10 mouse cellular contexts compared by ENCODE assay signal in the genomic region with DNA sequence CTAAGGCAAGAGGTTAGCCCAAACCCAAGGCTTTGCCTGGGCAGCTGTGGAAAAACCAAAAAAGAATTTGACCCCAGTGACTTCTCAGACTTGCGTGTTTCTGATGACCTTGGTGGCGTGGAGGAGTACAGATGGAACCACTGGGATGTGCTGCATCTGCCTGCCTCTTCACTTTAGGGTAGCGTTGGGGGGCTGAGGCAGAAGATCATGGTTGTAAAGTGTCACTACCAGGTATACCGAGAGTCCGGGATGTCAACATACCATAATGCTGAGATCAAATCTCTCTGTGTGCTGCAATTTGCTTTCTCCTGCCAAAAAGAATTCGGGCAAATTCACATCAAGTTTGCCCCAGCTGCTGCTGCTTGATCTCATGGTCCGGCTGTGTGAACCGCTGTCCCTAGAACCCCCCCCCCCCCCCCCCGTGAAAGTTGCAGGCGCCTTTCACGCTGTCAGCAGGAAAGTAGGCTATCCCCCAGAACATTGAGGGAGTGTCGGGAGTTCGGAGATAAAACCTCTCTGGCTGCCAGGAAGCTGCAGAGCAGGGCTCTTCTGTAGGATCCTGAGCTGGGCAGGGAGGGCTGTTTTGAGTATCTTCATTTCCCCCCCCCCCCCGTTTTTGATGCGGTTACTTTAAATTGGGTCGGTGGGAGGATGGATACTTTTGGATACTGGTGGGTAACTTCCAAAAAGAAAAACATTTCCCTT. TPM values are rescaled to one million over a fixed set of nuclear protein-coding genes. Genes with fewer than 3 reads are reported as not detected.
A peak's percentile ranks its signal among the peaks of the same experiment; 100 is the strongest.
DNase-seq lines count a peak whose midpoint lies in the region; ATAC-seq and TF ChIP-seq lines count a peak whose summit lies in the region.
"Had no signal": no experiment of that assay in that cellular context is flagged by ENCODE, and none has a peak within 500 bp of the region (broad histone marks: within the 10 kb centered on the region; RNA-seq: fewer than 3 reads in every experiment).

No protein-coding gene starts in this region.

- H3K9me3 ChIP-seq in kidney, postnatal 0 days (replicated peaks; ENCODE audit: low read length), result no peaks in the 10 kb centered on the region
- H3K9me3 ChIP-seq in embryonic facial prominence, embryonic 13.5 days, result no peaks in the 10 kb centered on the region
- no peaks in the 10 kb centered on the region for H3K9me3 ChIP-seq in liver, embryonic 12.5 days (replicated peaks)
- H3K9me3 ChIP-seq: forebrain, embryonic 15.5 days had no signal

- H3K27me3 ChIP-seq in kidney, postnatal 0 days (ENCODE audit: insufficient read depth, low read length), result no peaks in the 10 kb centered on the region
- peaks cover 9% of the 10 kb centered on the region for H3K27me3 ChIP-seq in embryonic facial prominence, embryonic 13.5 days
- no peaks in the 10 kb centered on the region for H3K27me3 ChIP-seq in liver, embryonic 12.5 days (replicated peaks)

- no peak overlapping the region for H3K9ac ChIP-seq in kidney, postnatal 0 days (ENCODE audit: low read depth, low read length)
- no peak overlapping the region for H3K9ac ChIP-seq in embryonic facial prominence, embryonic 13.5 days
- H3K9ac ChIP-seq in liver, embryonic 12.5 days, result no peak overlapping the region
- H3K9ac ChIP-seq: forebrain, embryonic 15.5 days had no signal

- peak overlapping the region; percentile 33 for H3K4me2 ChIP-seq in kidney, postnatal 0 days (ENCODE audit: low read length)
- peak overlapping the region; percentile 43 for H3K4me2 ChIP-seq in embryonic facial prominence, embryonic 13.5 days
- H3K4me2 ChIP-seq in liver, embryonic 12.5 days, result peak overlapping the region; percentile 86
- H3K4me2 ChIP-seq: forebrain, embryonic 15.5 days had no signal

- H3K4me1 ChIP-seq in kidney, postnatal 0 days (replicated peaks; ENCODE audit: insufficient read depth, low read length), result no peaks in the 10 kb centered on the region
- peaks cover 14% of the 10 kb centered on the region for H3K4me1 ChIP-seq in embryonic facial prominence, embryonic 13.5 days
- H3K4me1 ChIP-seq in liver, embryonic 12.5 days, result peaks cover 30% of the 10 kb centered on the region

- ATAC-seq in kidney, postnatal 0 days (replicated peaks; ENCODE audit: low FRiP score, low read depth), result no peak
- ATAC-seq in embryonic facial prominence, embryonic 13.5 days (ENCODE audit: insufficient number of reproducible peaks, insufficient read depth, low FRiP score, low TSS enrichment, low read depth), result no peak
- no peak for ATAC-seq in liver, embryonic 12.5 days
- ATAC-seq: forebrain, embryonic 15.5 days had no signal

- no peaks in the 10 kb centered on the region for H3K36me3 ChIP-seq in kidney, postnatal 0 days (ENCODE audit: insufficient read depth, low read length)
- H3K36me3 ChIP-seq in embryonic facial prominence, embryonic 13.5 days, result no peaks in the 10 kb centered on the region
- no peaks in the 10 kb centered on the region for H3K36me3 ChIP-seq in liver, embryonic 12.5 days
- H3K36me3 ChIP-seq: forebrain, embryonic 15.5 days had no signal

- H3K4me3 ChIP-seq in kidney, postnatal 0 days (replicated peaks; ENCODE audit: low read depth, low read length), result no peak overlapping the region
- H3K4me3 ChIP-seq in embryonic facial prominence, embryonic 13.5 days, result no peak overlapping the region
- peak overlapping the region; percentile 9; the same call in 1 of the 2 replicates for H3K4me3 ChIP-seq in liver, embryonic 12.5 days
- H3K4me3 ChIP-seq: forebrain, embryonic 15.5 days; layer of hippocampus, adult 2 months had no signal

- TF ChIP-seq CTCF in kidney, postnatal 0 days (IDR thresholded peaks at IDR 0.05; ENCODE audit: low read depth), result no peak

- H3K27ac ChIP-seq in kidney, postnatal 0 days, result no peak overlapping the region
- no peak overlapping the region for H3K27ac ChIP-seq in embryonic facial prominence, embryonic 13.5 days
- no peak overlapping the region for H3K27ac ChIP-seq in liver, embryonic 12.5 days
- H3K27ac ChIP-seq: forebrain, embryonic 15.5 days; layer of hippocampus, adult 2 months had no signal

- peak; percentile 19 for DNase-seq in adrenal gland, adult 2 months
- no peak for DNase-seq in adrenal gland, postnatal 36 days
- DNase-seq in kidney, postnatal 0 days (ENCODE audit: low spot score), result no peak
- no peak for DNase-seq in kidney, adult 9 months
- DNase-seq in cerebellum, adult 11-12 months, result no peak
- DNase-seq in cerebellum, postnatal 14 days, result no peak

- WGBS in kidney, postnatal 0 days, result 20% methylated on average over 15 of the region's 16 CpGs
- WGBS in embryonic facial prominence, embryonic 13.5 days, result 27% methylated on average over 16 of the region's 16 CpGs
- 19% methylated on average over 16 of the region's 16 CpGs for WGBS in liver, embryonic 12.5 days (ENCODE audit: insufficient replicate concordance)

RNA-seq across cellular contexts. Expression of gene Acacb, which starts 27.7 kb away (rescaled TPM):
- total RNA-seq in adrenal gland, adult 2 months (2021), result 100 to 1,000 TPM; 119 to 132 TPM
- 81.3 and 102 TPM in 2 replicates for polyA plus RNA-seq in adrenal gland, adult 2 months (2012; rRNA removed)
- total RNA-seq in adrenal gland, postnatal 36 days (2021), result 100 to 1,000 TPM; 128 to 139 TPM
- 4.4 and 4.6 TPM in 2 replicates for polyA plus RNA-seq in kidney, postnatal 0 days (2015; fragmentation: Nextera tagmentation; extraction: Ambion mirVana)
- 2.7 and 3.6 TPM in 2 replicates for polyA plus RNA-seq in embryonic facial prominence, embryonic 13.5 days (2015; fragmentation: Nextera tagmentation; extraction: Ambion mirVana)
- polyA plus RNA-seq in liver, embryonic 12.5 days (2016; fragmentation: Nextera tagmentation; extraction: Ambion mirVana), result 0.60 and 0.70 TPM in 2 replicates

RNA-seq across cellular contexts. Expression of gene Ung, which starts 43.8 kb away (rescaled TPM):
- 1 to 10 TPM; 4.7 to 5.7 TPM for total RNA-seq in adrenal gland, adult 2 months (2021)
- polyA plus RNA-seq in adrenal gland, adult 2 months (2012; rRNA removed), result 4.3 and 4.9 TPM in 2 replicates
- total RNA-seq in adrenal gland, postnatal 36 days (2021), result 1 to 10 TPM; 4.0 to 5.5 TPM
- polyA plus RNA-seq in kidney, postnatal 0 days (2015; fragmentation: Nextera tagmentation; extraction: Ambion mirVana), result 31.1 and 34.6 TPM in 2 replicates
- polyA plus RNA-seq in embryonic facial prominence, embryonic 13.5 days (2015; fragmentation: Nextera tagmentation; extraction: Ambion mirVana), result 43.6 and 48.2 TPM in 2 replicates
- polyA plus RNA-seq in liver, embryonic 12.5 days (2016; fragmentation: Nextera tagmentation; extraction: Ambion mirVana), result 40.1 and 40.7 TPM in 2 replicates

RNA-seq across cellular contexts. Expression of gene Alkbh2, which starts 46.0 kb away (rescaled TPM):
- total RNA-seq in adrenal gland, adult 2 months (2021), result 1 to 10 TPM; 6.0 to 9.3 TPM
- 10.1 and 15.2 TPM in 2 replicates for polyA plus RNA-seq in adrenal gland, adult 2 months (2012; rRNA removed)
- total RNA-seq in adrenal gland, postnatal 36 days (2021), result 1 to 10 TPM; 7.0 to 7.6 TPM
- polyA plus RNA-seq in kidney, postnatal 0 days (2015; fragmentation: Nextera tagmentation; extraction: Ambion mirVana), result 11.1 and 12.2 TPM in 2 replicates
- 11.7 and 11.8 TPM in 2 replicates for polyA plus RNA-seq in embryonic facial prominence, embryonic 13.5 days (2015; fragmentation: Nextera tagmentation; extraction: Ambion mirVana)
- 8.2 and 8.8 TPM in 2 replicates for polyA plus RNA-seq in liver, embryonic 12.5 days (2016; fragmentation: Nextera tagmentation; extraction: Ambion mirVana)

Comparison
In these comparisons a context has a peak if more than half of its experiments do, and no peak if none do; other contexts are left out.
1. H3K4me2 ChIP-seq: peak in every context shown above with its lines; median percentile 86 in liver, embryonic 12.5 days; 43 in embryonic facial prominence, embryonic 13.5 days; 33 in kidney, postnatal 0 days.
2. RNA of gene Acacb, which starts 27.7 kb away (polyA plus RNA-seq): 81.3 to 102 TPM in adrenal gland, adult 2 months; 4.4 to 4.6 TPM in kidney, postnatal 0 days, 2.7 to 3.6 TPM in embryonic facial prominence, embryonic 13.5 days and 0.60 to 0.70 TPM in liver, embryonic 12.5 days; every median in the first group is over 10 times any median in the second.